Mouse (Mus musculus) embryonic facial prominence, embryonic 12.5 days (tissue): ENCODE measurements around the gene Phc2. TPM values are rescaled to one million over a fixed set of nuclear protein-coding genes. Genes with fewer than 3 reads are reported as not detected.
A peak's percentile ranks its signal among the peaks of the same experiment; 100 is the strongest.
"Not testable (repeated sequence)": the region's sequence is repeated elsewhere in the genome, so short reads cannot be mapped to it uniquely, and the experiment has no call there.

Experiments used
- ATAC-seq: fragments of 200-750 bp; cut with Nextera tagmentation; 2 replicates; pipeline ENCODE4 v1.8.0; 2017; ENCODE audit not compliant: insufficient number of reproducible peaks, insufficient read depth, low FRiP score, low TSS enrichment
- H3K27ac ChIP-seq: fragments of 300-500 bp; sonication (generic); 2 replicates; pipeline ENCODE4 v1.5.1; 2016; ENCODE audit warnings: mild to moderate bottlenecking
- H3K27me3 ChIP-seq: fragments of 300-500 bp; sonication (generic); 2 replicates; pipeline ENCODE4 v1.6.1; 2016; ENCODE audit warnings: mild to moderate bottlenecking, moderate library complexity
- H3K36me3 ChIP-seq: fragments of 300-500 bp; sonication (generic); 2 replicates; pipeline ENCODE4 v1.6.1; 2016; ENCODE audit warnings: mild to moderate bottlenecking
- H3K4me1 ChIP-seq: fragments of 300-500 bp; sonication (generic); 2 replicates; pipeline ENCODE4 v1.6.1; 2016
- H3K4me2 ChIP-seq: fragments of 300-500 bp; sonication (generic); replicated peaks from 2 replicates; pipeline ENCODE4 v1.6.1; 2016; ENCODE audit warnings: mild to moderate bottlenecking, moderate library complexity
- H3K4me3 ChIP-seq: fragments of 300-500 bp; sonication (generic); 2 replicates; pipeline ENCODE4 v1.5.1; 2016; ENCODE audit warnings: mild to moderate bottlenecking
- H3K9ac ChIP-seq: fragments of 300-500 bp; sonication (generic); 2 replicates; pipeline ENCODE4 v1.6.1; 2016; ENCODE audit warnings: mild to moderate bottlenecking, moderate library complexity
- H3K9me3 ChIP-seq: fragments of 300-500 bp; sonication (generic); 2 replicates; pipeline ENCODE4 v1.6.1; 2016; ENCODE audit warnings: mild to moderate bottlenecking, moderate library complexity
- WGBS: fragments of 180-500 bp; shearing (Covaris S2); methylation state at CpG from one replicate; pipeline ENCODE4 v1.1.7; 2016; 5-methylcytosine and 5-hydroxymethylcytosine counted together
- polyA plus RNA-seq: library from polyadenylated mRNA; unstranded; fragments of >200 nt; fragmentation: Nextera tagmentation; extraction: Ambion mirVana; gene quantifications from 2 replicates; pipeline ENCODE4 v1.2.1, GENCODE M21; 2016

Gene Phc2
- polyA plus RNA-seq = 82.4 and 106 TPM in 2 replicates

DNA sequence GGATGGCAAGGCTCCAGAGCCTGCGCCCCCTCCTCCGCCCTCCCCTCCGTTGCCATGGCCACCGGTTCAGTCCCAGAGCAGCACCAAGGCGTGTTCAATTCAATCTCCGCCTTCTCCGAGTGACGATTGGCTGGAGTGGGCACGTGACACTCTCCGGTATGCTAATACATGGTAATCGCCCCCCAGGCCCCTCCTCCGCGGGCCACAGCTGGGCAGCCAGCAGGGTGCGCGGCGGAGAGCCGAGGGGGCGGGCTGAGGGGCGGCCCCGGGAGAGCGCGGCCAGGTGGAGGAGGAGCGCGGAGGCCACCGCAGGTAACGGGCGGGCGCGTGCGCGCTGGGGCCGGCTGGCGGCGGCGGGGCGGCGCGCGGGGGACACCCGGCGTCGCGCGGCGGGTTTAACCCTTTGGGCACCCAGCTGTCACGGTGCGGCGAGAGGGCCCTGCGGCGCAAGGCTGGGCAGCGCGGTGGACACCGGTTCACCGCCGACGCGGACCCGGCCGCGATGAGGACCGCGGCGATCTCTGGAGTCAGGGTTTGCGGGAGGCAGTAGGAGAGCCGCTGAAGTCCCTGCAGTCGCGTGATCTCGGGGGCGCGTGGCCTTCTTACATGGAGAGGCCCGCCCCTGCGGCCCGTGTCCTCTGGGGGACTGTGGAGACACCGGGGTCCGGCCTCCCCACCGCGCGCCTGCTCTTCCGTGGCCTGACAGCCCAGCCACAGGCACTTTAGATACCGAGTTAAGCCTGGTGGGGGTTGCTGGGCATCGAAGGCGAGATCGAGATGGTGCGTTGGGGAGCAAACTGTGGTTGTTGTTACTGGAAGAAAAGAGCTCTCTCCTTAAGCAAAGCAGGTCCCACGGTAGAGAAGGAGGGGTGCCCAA is at the start of gene Phc2:
Gene Phc2 (plus strand): TSS at position 198 of the 877 bp plus-strand sequence.
- Histone ChIP-seq H3K4me3 (peak within 1 kb of the TSS; percentile 71), H3K4me1 (peaks cover 25% of the 10 kb centered on the region), H3K27me3 (no peaks in the 10 kb centered on the region), H3K27ac (peak within 1 kb of the TSS; percentile 72), H3K36me3 (no peaks in the 10 kb centered on the region), H3K4me2 (peak within 1 kb of the TSS; percentile 98), H3K9ac (peak within 1 kb of the TSS; percentile 77), H3K9me3 (no peaks in the 10 kb centered on the region)
- under 1% methylated on average over 85 of the region's 85 CpGs for WGBS
- peak; percentile 89 for ATAC-seq

GRCm38 (mm10) chr4:128606586-128606985 is 47.9 kb upstream of the Phc2 start:
- Histone ChIP-seq H3K9me3 (no peaks in the 10 kb centered on the region), H3K27ac (no peak overlapping the region), H3K4me1 (peaks cover 6% of the 10 kb centered on the region; the same call in 1 of the 2 replicates), H3K4me3 (no peak overlapping the region), H3K4me2 (no peak overlapping the region), H3K27me3 (no peaks in the 10 kb centered on the region), H3K9ac (no peak overlapping the region), H3K36me3 (peaks cover 28% of the 10 kb centered on the region)
- 96% methylated on average over 7 of the region's 7 CpGs for WGBS
- no peak for ATAC-seq

- peaks cover 20% of the 10 kb centered on the region for H3K36me3 ChIP-seq
- H3K9ac ChIP-seq = no peak overlapping the region
- H3K4me1 ChIP-seq = peaks cover 6% of the 10 kb centered on the region; the same call in 1 of the 2 replicates
- no peak for ATAC-seq
- H3K27me3 ChIP-seq = no peaks in the 10 kb centered on the region
- H3K4me3 ChIP-seq = no peak overlapping the region
- 92% methylated on average over 11 of the region's 11 CpGs for WGBS
- no peak overlapping the region for H3K27ac ChIP-seq
- no peak overlapping the region for H3K4me2 ChIP-seq
- H3K9me3 ChIP-seq = no peaks in the 10 kb centered on the region
These were observed 46.8 kb upstream of the Phc2 start for GRCm38 (mm10) chr4:128607661-128608060.

DNA sequence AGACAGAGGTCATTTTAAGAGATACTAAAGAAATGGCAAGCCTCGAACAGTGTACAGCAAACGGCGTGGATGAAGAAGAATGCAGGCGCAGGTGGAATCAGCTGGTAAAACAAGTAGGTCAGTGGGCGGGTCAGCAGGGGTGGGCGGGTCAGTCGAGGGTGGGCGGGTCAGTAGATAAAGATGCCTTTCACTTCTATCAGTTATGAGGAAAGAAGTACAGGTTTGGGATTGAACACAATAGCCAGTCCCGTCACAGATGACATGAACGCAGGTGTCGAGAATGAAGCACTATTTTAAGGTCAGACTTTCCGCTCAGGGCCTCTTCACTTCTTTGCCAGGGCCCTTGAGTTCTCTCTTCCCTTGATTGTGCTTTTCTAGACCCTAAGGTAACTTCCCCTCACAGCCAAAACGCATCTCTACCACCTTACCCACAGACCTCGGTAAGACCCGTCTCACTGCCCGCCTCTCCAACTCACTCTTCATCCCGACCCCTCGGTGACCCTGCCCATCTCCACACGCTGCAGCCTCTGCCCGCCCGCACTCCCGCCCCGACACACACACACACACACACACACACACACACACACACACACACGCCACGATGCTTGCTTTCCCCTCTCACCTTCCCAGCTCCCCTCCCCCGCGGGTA is 45.1 kb upstream of the Phc2 start:
- Histone ChIP-seq H3K36me3 (peaks cover 2% of the 10 kb centered on the region), H3K27me3 (no peaks in the 10 kb centered on the region), H3K4me2 (peak overlapping the region; percentile 67), H3K27ac (peak overlapping the region; percentile 50; the same call in 1 of the 2 replicates), H3K9ac (peak overlapping the region; percentile 80), H3K4me3 (peak overlapping the region; percentile 71), H3K4me1 (peaks cover 6% of the 10 kb centered on the region; the same call in 1 of the 2 replicates), H3K9me3 (no peaks in the 10 kb centered on the region)
- whole genome bisulfite sequencing = 10% methylated on average over 23 of the region's 27 CpGs
- ATAC-seq = peak; percentile 39

- Histone ChIP-seq H3K4me1 (peaks cover 6% of the 10 kb centered on the region; the same call in 1 of the 2 replicates), H3K9me3 (no peaks in the 10 kb centered on the region), H3K36me3 (no peaks in the 10 kb centered on the region), H3K27ac (peak within 1 kb of the TSS; percentile 50; the same call in 1 of the 2 replicates), H3K9ac (peak within 1 kb of the TSS; percentile 80), H3K4me2 (peak within 1 kb of the TSS; percentile 67), H3K4me3 (peak within 1 kb of the TSS; percentile 71), H3K27me3 (no peaks in the 10 kb centered on the region)
- peak; percentile 96 for ATAC-seq
- under 1% methylated on average over 24 of the region's 24 CpGs for WGBS
These were observed 44.5 kb upstream of the Phc2 start, which contains the start of gene Zscan20 for GRCm38 (mm10) chr4:128609925-128610402. Gene Zscan20, minus strand, starts transcription at chr4:128610098.

DNA sequence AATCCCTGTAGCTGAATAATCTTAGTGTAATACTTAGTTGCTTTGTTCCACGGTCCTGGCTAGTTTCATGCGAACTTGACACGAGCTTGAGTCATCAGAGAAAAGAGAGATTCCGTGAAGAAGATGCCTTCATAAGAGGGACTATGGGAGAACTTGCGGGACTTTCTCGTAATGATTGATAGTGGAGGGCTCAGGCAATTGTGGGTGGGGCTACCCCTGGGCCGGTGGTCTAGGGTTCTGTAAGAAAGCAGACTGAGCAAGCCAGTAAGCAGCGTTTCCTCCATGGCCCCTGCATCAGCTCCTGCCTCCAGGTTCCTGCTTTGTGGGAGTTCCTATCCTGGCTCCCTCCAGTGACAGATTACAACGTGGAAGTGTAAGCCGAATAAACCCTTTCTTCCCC is 43.8 kb upstream of the Phc2 start:
- H3K9me3 ChIP-seq = no peaks in the 10 kb centered on the region
- H3K9ac ChIP-seq = no peak overlapping the region
- H3K4me2 ChIP-seq = peak overlapping the region; percentile 67
- H3K27me3 ChIP-seq = no peaks in the 10 kb centered on the region
- no peak overlapping the region for H3K4me3 ChIP-seq
- H3K27ac ChIP-seq = no peak overlapping the region
- no peak for ATAC-seq
- no peaks in the 10 kb centered on the region for H3K36me3 ChIP-seq
- H3K4me1 ChIP-seq = peaks cover 6% of the 10 kb centered on the region; the same call in 1 of the 2 replicates
- 34% methylated on average over 10 of the region's 10 CpGs for WGBS

DNA sequence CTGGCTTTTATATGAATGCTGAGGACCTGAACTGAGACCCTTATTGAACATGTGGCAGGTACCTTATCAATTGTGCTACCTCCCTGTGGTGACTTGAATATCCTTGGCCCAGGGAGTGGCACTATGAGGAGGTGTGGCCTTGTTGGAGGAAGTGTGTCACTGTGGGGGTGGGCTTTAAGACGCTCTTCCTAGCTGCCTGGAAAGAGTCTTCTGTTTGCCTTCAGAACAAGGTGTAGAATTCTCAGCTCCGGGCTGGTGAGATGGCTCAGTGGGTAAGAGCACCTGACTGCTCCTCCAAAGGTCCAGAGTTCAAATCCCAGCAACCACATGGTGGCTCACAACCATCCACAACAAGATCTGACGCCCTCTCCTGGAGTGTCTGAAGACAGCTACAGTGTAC is 42.8 kb upstream of the Phc2 start:
- H3K4me2 ChIP-seq, H3K27ac ChIP-seq, H3K27me3 ChIP-seq, H3K36me3 ChIP-seq, ATAC-seq, H3K9ac ChIP-seq, H3K4me1 ChIP-seq, H3K4me3 ChIP-seq, H3K9me3 ChIP-seq: not testable (repeated sequence)
- 84% methylated on average over 3 of the region's 3 CpGs for WGBS

- ATAC-seq = no peak
- Histone ChIP-seq H3K27me3 (no peaks in the 10 kb centered on the region), H3K36me3 (no peaks in the 10 kb centered on the region), H3K4me1 (peaks cover 25% of the 10 kb centered on the region), H3K27ac (no peak overlapping the region), H3K4me2 (no peak overlapping the region), H3K9me3 (no peaks in the 10 kb centered on the region), H3K4me3 (no peak overlapping the region), H3K9ac (no peak overlapping the region)
- 20% methylated on average over 8 of the region's 8 CpGs for WGBS
These were observed 41.2 kb upstream of the Phc2 start for GRCm38 (mm10) chr4:128613326-128613725.

DNA sequence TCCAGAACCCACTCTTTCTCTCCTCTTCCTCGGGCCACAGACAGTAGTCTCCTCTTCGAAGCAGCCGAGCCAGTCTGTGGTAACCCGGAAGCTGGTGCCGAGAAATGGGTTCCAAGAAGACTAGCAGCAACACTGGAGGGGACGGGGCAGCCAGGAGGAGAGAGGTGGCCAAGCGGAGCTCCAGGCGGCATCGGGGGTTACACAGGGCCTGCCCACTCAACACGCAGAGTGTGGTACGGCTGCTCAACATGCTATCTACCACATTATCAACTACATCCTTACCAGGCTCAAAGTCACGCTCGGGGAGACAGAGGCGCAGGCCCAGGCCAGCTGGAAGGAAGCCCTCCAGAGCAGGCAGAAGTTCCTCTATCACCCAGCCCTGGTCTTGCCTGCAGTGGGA is 38.7 kb upstream of the Phc2 start:
- Histone ChIP-seq H3K9ac (no peak overlapping the region), H3K4me3 (no peak overlapping the region), H3K4me1 (peaks cover 34% of the 10 kb centered on the region), H3K27me3 (no peaks in the 10 kb centered on the region), H3K36me3 (no peaks in the 10 kb centered on the region), H3K4me2 (no peak overlapping the region), H3K9me3 (no peaks in the 10 kb centered on the region), H3K27ac (no peak overlapping the region)
- no peak for ATAC-seq
- 86% methylated on average over 14 of the region's 14 CpGs for WGBS

DNA sequence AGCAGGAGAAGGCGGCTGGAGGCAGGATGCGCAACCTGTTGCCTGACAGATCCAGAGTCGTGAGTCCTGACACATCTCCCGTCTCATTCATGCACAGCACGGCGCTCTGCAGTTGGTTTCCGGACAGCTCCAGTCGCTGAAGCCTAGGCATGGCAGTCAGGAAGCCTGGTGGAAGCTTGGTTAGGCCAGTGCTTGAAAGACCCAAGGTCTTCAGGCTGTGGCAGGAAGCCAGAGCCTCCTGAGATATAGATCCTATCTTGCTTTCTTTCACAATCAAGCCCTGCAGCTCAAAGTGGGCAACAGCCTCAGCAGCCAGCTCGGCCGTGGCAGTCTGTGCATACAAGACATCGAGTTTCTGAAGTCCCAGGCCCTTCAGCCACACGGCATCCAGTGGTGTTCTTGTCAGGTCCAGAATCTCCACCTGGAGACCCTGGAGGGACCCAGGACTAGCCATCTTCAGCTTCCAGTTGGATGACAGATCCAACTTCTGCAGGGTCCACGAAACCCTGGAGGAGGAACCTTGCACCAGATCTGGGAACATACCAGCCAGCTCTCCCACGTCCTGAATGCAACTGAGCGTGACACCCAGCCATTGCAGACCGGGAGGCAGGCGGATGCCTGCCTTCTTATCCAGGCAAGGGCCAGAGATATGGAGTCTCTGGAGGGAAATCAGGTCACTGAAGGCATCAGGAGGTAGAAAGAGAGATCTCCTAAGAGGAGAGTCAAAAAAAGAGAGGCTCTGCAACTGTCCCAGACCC is 37.0 kb upstream of the Phc2 start:
- Histone ChIP-seq H3K9me3 (no peaks in the 10 kb centered on the region), H3K36me3 (no peaks in the 10 kb centered on the region), H3K4me2 (no peak overlapping the region), H3K4me1 (peaks cover 34% of the 10 kb centered on the region), H3K27me3 (no peaks in the 10 kb centered on the region), H3K4me3 (no peak overlapping the region), H3K27ac (0 out of 2 replicates have a peak overlapping the region, but pooled peaks have one; percentile 37), H3K9ac (no peak overlapping the region)
- ATAC-seq = no peak
- WGBS = 69% methylated on average over 17 of the region's 17 CpGs

DNA sequence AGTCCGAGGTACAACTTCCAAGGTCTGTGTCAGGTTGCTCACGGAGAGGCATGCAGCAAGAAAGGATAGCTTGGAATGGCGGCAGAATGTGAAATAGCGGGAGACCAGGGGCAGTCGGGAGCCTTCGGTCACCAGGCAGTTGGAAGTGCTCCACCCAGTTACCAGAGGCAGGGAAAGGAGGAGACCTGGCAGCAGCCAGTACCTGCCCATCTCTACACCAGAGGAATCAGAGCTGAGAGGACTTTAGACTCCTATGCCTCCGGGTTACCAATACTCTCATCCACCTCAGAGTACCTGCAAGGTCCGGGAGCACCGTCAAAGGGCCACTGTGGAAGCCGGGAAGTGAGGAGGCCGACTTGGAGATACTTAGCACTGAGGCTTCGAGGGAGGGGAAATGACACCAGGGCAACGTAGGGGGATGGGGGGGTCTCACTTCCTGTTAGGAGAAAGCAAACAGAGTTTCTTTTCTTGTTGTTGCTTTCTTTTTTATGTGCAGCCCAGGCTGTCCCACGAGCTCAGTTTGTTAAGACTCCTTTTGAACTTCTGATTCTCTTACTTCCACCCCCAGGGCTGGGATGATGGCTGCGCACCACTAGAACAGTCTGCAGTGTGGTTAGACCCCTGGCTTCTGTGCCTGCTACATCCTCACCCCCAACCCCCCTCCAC is 36.1 kb upstream of the Phc2 start, which contains the start of gene Tlr12:
Gene Tlr12 (minus strand): TSS at position 374 of the 666 bp plus-strand sequence.
- 0 out of 2 replicates have a peak within 1 kb of the TSS, but pooled peaks have one; percentile 47 for H3K27ac ChIP-seq
- ATAC-seq = no peak
- WGBS = 51% methylated on average over 15 of the region's 15 CpGs
- no peak within 1 kb of the TSS for H3K4me2 ChIP-seq
- no peaks in the 10 kb centered on the region for H3K9me3 ChIP-seq
- no peak within 1 kb of the TSS for H3K4me3 ChIP-seq
- H3K4me1 ChIP-seq = peaks cover 34% of the 10 kb centered on the region
- no peaks in the 10 kb centered on the region for H3K27me3 ChIP-seq
- H3K9ac ChIP-seq = no peak within 1 kb of the TSS
- no peaks in the 10 kb centered on the region for H3K36me3 ChIP-seq
